In genomic region chr7:142284023-142284591, GRCm38 (mm10) we compare ENCODE assay signal across 1 mouse cellular context.
TF ChIP-seq lines count a peak whose summit lies in the region.

No protein-coding gene starts in this region.

TF ChIP-seq in MEL, 35 proteins besides CTCF, POLR2A, EP300 and RAD21:
- TF ChIP-seq MAX (IDR thresholded peaks at IDR 0.05; ENCODE audit: low read length) (no peak), MYB (IDR thresholded peaks at IDR 0.05; ENCODE audit: low read depth, low read length) (no peak), KAT2A (conservative IDR thresholded peaks at IDR 0.05; ENCODE audit: low read depth, low read length) (no peak), ZKSCAN1 (IDR thresholded peaks at IDR 0.05; ENCODE audit: low read depth, low read length) (no peak), TBP (IDR thresholded peaks at IDR 0.05; ENCODE audit: low read depth, low read length) (no peak), RCOR1 (IDR thresholded peaks at IDR 0.05; ENCODE audit: low read depth, low read length) (no peak), ETS1 (IDR thresholded peaks at IDR 0.05; ENCODE audit: low read depth, low read length) (no peak), BHLHE40 (IDR thresholded peaks at IDR 0.05; ENCODE audit: borderline replicate concordance, low read depth, low read length) (0 out of 2 replicates have a peak, but pooled peaks have one; percentile 22), NELFE (IDR thresholded peaks at IDR 0.05; ENCODE audit: low read depth, low read length) (peak; percentile 3; the same call in 1 of the 2 replicates), E2F4 (IDR thresholded peaks at IDR 0.05; ENCODE audit: borderline replicate concordance, low read depth, low read length) (no peak), USF1 (IDR thresholded peaks at IDR 0.05; ENCODE audit: low read depth, low read length) (no peak), MAZ (IDR thresholded peaks at IDR 0.05; ENCODE audit: low read depth, low read length) (no peak; the same call in 1 of the 2 replicates), MYC (IDR thresholded peaks at IDR 0.05; ENCODE audit: low read depth, low read length) (no peak), TCF12 (IDR thresholded peaks at IDR 0.05; ENCODE audit: low read depth, low read length) (no peak), CHD2 (IDR thresholded peaks at IDR 0.05; ENCODE audit: low read length) (no peak; the same call in 1 of the 2 replicates), JUND (IDR thresholded peaks at IDR 0.05; ENCODE audit: low read depth, low read length) (no peak), MXI1 (IDR thresholded peaks at IDR 0.05; ENCODE audit: low read depth, low read length) (no peak; the same call in 1 of the 2 replicates), GATA1 (IDR thresholded peaks at IDR 0.05; ENCODE audit: low read depth, low read length) (no peak), GABPA (IDR thresholded peaks at IDR 0.05; ENCODE audit: low read depth, low read length) (no peak), MAFK (IDR thresholded peaks at IDR 0.05; ENCODE audit: borderline replicate concordance, low read depth, low read length) (no peak), CHD1 (IDR thresholded peaks at IDR 0.05; ENCODE audit: low read depth, low read length) (no peak), ZC3H11A (IDR thresholded peaks at IDR 0.05; ENCODE audit: low read depth, low read length) (peak; percentile 75), TAL1 (IDR thresholded peaks at IDR 0.05; ENCODE audit: low read length) (no peak), MEF2A (IDR thresholded peaks at IDR 0.05; ENCODE audit: extremely low read depth, insufficient replicate concordance, low read depth, low read length, poor library complexity, severe bottlenecking) (no peak), ELF1 (IDR thresholded peaks at IDR 0.05; ENCODE audit: low read depth, low read length) (no peak), SMC3 (IDR thresholded peaks at IDR 0.05; ENCODE audit: low read depth, low read length) (no peak), ZMIZ1 (IDR thresholded peaks at IDR 0.05; ENCODE audit: low read depth, low read length) (no peak), SIN3A (IDR thresholded peaks at IDR 0.05; ENCODE audit: low read length) (0 out of 2 replicates have a peak, but pooled peaks have one; percentile 25), NRF1 (IDR thresholded peaks at IDR 0.05; ENCODE audit: insufficient read depth, low read depth, low read length, poor library complexity, severe bottlenecking) (no peak), POLR2AphosphoS5 (IDR thresholded peaks at IDR 0.05; ENCODE audit: borderline replicate concordance, low read depth, low read length) (no peak), UBTF (IDR thresholded peaks at IDR 0.05; ENCODE audit: borderline replicate concordance, insufficient read depth, low read depth, low read length) (no peak), ZNF384 (IDR thresholded peaks at IDR 0.05; ENCODE audit: low read depth, low read length) (no peak), POLR2AphosphoS2 (IDR thresholded peaks at IDR 0.05; ENCODE audit: low read length) (no peak), HCFC1 (IDR thresholded peaks at IDR 0.05; ENCODE audit: low read depth, low read length) (no peak)
